Mouse (Mus musculus) forebrain, embryonic 13.5 days (tissue): ENCODE measurements at regions not wholly inside any gene's neighbourhood (a gene's known extent, or its start where the extent isn't known, plus 50 kb on each side); places are given as distances from the start of the nearest gene placed in this dataset.

Experiments
- ATAC-seq: fragments of 200-750 bp; cut with Nextera tagmentation; 2 replicates; pipeline ENCODE4 v1.8.0; 2017
- H3K27ac ChIP-seq: fragments of 300-500 bp; sonication (generic); 2 replicates; pipeline ENCODE4 v1.5.1; 2015; ENCODE audit warnings: inconsistent platforms, mild to moderate bottlenecking, moderate library complexity
- H3K27me3 ChIP-seq: fragments of 300-500 bp; sonication (generic); 2 replicates; pipeline ENCODE4 v1.6.1; 2015; ENCODE audit warnings: mild to moderate bottlenecking, inconsistent platforms
- H3K36me3 ChIP-seq: fragments of 300-500 bp; sonication (generic); 2 replicates; pipeline ENCODE4 v1.6.1; 2015; ENCODE audit warnings: mild to moderate bottlenecking, inconsistent platforms; ENCODE audit not compliant: poor library complexity, severe bottlenecking
- H3K4me1 ChIP-seq: fragments of 300-500 bp; sonication (generic); 2 replicates; pipeline ENCODE4 v1.6.1; 2015; ENCODE audit warnings: inconsistent platforms
- H3K4me2 ChIP-seq: fragments of 300-500 bp; sonication (generic); 2 replicates; pipeline ENCODE4 v1.6.1; 2015; ENCODE audit warnings: inconsistent platforms, mild to moderate bottlenecking, moderate library complexity
- H3K4me3 ChIP-seq: fragments of 300-500 bp; sonication (generic); 2 replicates; pipeline ENCODE4 v1.5.1; 2015; ENCODE audit warnings: mild to moderate bottlenecking, inconsistent platforms
- H3K9ac ChIP-seq: fragments of 300-500 bp; sonication (generic); 2 replicates; pipeline ENCODE4 v1.6.1; 2015; ENCODE audit warnings: mild to moderate bottlenecking, inconsistent platforms
- H3K9me3 ChIP-seq: fragments of 300-500 bp; sonication (generic); replicated peaks from 2 replicates; pipeline ENCODE4 v1.6.1; 2016; ENCODE audit warnings: inconsistent platforms
- WGBS: fragments of 180-500 bp; shearing (Covaris S2); methylation state at CpG from one replicate; pipeline ENCODE4 v1.1.7; 2015; 5-methylcytosine and 5-hydroxymethylcytosine counted together

GRCm38 (mm10) chr17:79501926-79502325 is 109.7 kb upstream of the Rmdn2 start:
- H3K27ac ChIP-seq = no peak overlapping the region
- no peak overlapping the region for H3K4me2 ChIP-seq
- 97% methylated on average over 2 of the region's 2 CpGs for WGBS
- H3K4me3 ChIP-seq = no peak overlapping the region
- H3K9ac ChIP-seq = no peak overlapping the region
- no peak for ATAC-seq
- no peaks in the 10 kb centered on the region for H3K27me3 ChIP-seq
- H3K9me3 ChIP-seq = no peaks in the 10 kb centered on the region
- no peaks in the 10 kb centered on the region for H3K4me1 ChIP-seq
- no peaks in the 10 kb centered on the region for H3K36me3 ChIP-seq

- no peaks in the 10 kb centered on the region for H3K9me3 ChIP-seq
- H3K4me3 ChIP-seq = no peak overlapping the region
- H3K9ac ChIP-seq = no peak overlapping the region
- no peak for ATAC-seq
- H3K4me1 ChIP-seq = no peaks in the 10 kb centered on the region
- H3K27ac ChIP-seq = no peak overlapping the region
- no peaks in the 10 kb centered on the region for H3K27me3 ChIP-seq
- no peaks in the 10 kb centered on the region for H3K36me3 ChIP-seq
- 96% methylated on average over 2 of the region's 2 CpGs for WGBS
- H3K4me2 ChIP-seq = no peak overlapping the region
Observed at GRCm38 (mm10) chr17:79503037-79503436, 108.6 kb upstream of the Rmdn2 start.

DNA sequence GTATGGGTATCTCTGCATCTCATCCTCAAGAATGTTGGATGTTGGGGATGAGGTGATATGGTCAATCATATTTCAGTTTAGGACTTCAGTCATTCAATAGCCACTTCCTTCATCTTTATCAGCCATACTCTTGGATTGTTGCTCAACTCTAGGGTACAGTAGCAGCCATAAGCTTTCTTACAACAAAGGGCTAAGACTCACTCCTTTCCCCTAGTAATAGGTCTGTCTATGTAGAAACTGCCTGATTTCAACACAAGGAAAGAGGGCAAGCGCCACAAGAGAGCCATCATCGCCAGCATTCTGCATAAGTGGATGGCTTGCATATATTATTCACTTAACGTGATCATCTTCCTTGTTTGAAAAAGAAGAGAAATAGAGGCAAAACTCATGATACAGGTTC is 107.5 kb upstream of the Rmdn2 start:
- Histone ChIP-seq H3K4me1 (no peaks in the 10 kb centered on the region), H3K4me2 (no peak overlapping the region), H3K27ac (no peak overlapping the region), H3K4me3 (no peak overlapping the region), H3K9me3 (no peaks in the 10 kb centered on the region), H3K9ac (no peak overlapping the region), H3K27me3 (no peaks in the 10 kb centered on the region), H3K36me3 (no peaks in the 10 kb centered on the region)
- 90% methylated on average over 3 of the region's 3 CpGs for WGBS
- ATAC-seq = no peak

DNA sequence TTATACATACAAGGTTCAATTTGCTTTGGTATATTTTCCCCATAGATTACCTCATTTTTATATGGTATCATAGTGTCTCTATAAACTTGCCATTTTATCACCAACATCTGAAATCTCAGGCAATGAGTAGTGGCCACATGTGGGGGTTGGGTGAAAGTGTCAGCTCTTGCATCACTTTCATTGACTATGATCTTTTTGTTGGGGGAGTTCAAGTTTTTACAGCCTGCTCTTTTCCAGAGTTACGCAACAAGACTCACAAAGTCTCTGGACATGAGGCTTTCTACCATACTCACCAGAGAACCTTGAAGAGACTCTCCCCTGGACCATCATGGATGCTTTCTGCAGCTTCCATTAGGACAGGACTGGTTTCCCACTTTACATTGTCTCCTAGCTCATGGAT is 106.1 kb upstream of the Rmdn2 start:
- no peak overlapping the region for H3K4me2 ChIP-seq
- H3K9me3 ChIP-seq = no peaks in the 10 kb centered on the region
- no peak overlapping the region for H3K27ac ChIP-seq
- H3K27me3 ChIP-seq = no peaks in the 10 kb centered on the region
- 100% methylated on average over 1 of the region's 1 CpGs for WGBS
- H3K36me3 ChIP-seq = no peaks in the 10 kb centered on the region
- H3K9ac ChIP-seq = no peak overlapping the region
- no peak for ATAC-seq
- no peak overlapping the region for H3K4me3 ChIP-seq
- H3K4me1 ChIP-seq = peaks cover 4% of the 10 kb centered on the region; the same call in 1 of the 2 replicates

DNA sequence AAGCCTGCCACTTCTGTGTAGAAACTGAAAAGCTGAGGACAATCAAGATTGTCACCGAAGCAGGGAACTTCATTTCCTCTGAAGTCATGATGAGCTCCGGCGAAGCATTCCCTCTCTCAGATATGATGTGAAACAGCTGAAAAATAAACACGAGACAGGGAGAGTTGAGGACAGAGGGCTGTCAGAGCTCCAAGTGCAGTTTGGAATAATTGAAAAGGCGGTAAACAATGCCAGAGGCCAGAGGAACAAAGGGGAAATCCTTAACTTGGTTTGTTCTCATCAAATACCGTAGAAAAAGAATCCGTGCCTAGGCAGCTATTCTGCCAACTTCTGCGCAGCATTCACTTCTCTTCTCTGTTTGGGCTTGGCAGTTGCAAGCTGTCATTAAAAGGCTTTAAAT is 102.4 kb upstream of the Rmdn2 start:
- no peak overlapping the region for H3K9ac ChIP-seq
- no peak overlapping the region for H3K4me2 ChIP-seq
- 74% methylated on average over 8 of the region's 8 CpGs for WGBS
- H3K4me3 ChIP-seq = no peak overlapping the region
- H3K9me3 ChIP-seq = no peaks in the 10 kb centered on the region
- H3K27ac ChIP-seq = no peak overlapping the region
- H3K27me3 ChIP-seq = no peaks in the 10 kb centered on the region
- H3K4me1 ChIP-seq = peaks cover 4% of the 10 kb centered on the region; the same call in 1 of the 2 replicates
- no peak for ATAC-seq
- H3K36me3 ChIP-seq = no peaks in the 10 kb centered on the region

GRCm38 (mm10) chr17:79509957-79510710 is 101.5 kb upstream of the Rmdn2 start:
- Histone ChIP-seq H3K36me3 (no peaks in the 10 kb centered on the region), H3K9ac (no peak overlapping the region), H3K4me3 (no peak overlapping the region), H3K27me3 (no peaks in the 10 kb centered on the region), H3K9me3 (no peaks in the 10 kb centered on the region), H3K27ac (no peak overlapping the region), H3K4me1 (peaks cover 4% of the 10 kb centered on the region; the same call in 1 of the 2 replicates), H3K4me2 (no peak overlapping the region)
- WGBS = 83% methylated on average over 11 of the region's 11 CpGs
- 0 out of 2 replicates have a peak, but pooled peaks have one; percentile 27 for ATAC-seq

DNA sequence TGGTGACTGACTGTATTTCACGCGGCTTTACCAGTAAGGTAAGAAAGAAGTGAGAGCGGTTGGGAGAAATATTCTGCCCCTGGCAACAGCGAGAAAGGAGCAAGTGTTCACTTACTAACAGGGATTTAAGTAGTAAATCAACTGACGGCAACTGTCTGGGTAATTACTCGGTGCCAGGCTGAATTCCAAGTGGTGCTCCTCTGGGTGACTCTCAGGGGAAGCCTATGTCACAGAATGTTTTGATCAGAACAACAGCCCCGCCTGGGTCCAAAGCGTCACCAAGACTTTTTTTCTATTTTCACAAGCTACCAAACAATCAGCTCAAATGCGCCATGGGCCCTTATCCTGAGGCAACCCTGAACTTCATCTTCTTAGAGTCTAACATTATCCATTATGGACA is 100.4 kb upstream of the Rmdn2 start:
- ATAC-seq = no peak
- H3K9ac ChIP-seq = no peak overlapping the region
- H3K27ac ChIP-seq = no peak overlapping the region
- H3K9me3 ChIP-seq = no peaks in the 10 kb centered on the region
- peaks cover 4% of the 10 kb centered on the region; the same call in 1 of the 2 replicates for H3K4me1 ChIP-seq
- no peaks in the 10 kb centered on the region for H3K27me3 ChIP-seq
- WGBS = 89% methylated on average over 9 of the region's 9 CpGs
- H3K4me3 ChIP-seq = no peak overlapping the region
- H3K4me2 ChIP-seq = no peak overlapping the region
- no peaks in the 10 kb centered on the region for H3K36me3 ChIP-seq

DNA sequence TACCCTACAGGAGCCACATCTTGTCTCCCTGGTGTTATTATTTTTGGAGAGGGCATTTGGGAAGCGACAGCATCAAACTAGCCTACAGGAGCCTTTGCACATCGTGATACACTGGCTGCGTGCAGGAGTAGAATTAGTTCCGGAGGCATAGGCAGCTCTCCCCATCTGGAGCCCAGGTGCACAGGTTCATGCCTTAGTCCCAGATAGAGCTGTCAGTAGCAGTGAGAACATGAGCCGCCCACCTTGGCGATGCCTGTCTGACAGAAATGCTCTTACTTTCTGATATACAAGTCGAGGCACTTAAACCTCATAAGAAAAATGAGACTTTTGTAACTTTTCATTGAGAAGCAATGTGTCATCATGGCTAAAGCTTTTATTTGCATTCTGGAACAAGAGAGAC is 97.6 kb upstream of the Rmdn2 start:
- Histone ChIP-seq H3K27ac (no peak overlapping the region), H3K36me3 (no peaks in the 10 kb centered on the region), H3K4me2 (no peak overlapping the region), H3K27me3 (no peaks in the 10 kb centered on the region), H3K4me3 (no peak overlapping the region), H3K9ac (no peak overlapping the region), H3K4me1 (peaks cover 4% of the 10 kb centered on the region; the same call in 1 of the 2 replicates), H3K9me3 (no peaks in the 10 kb centered on the region)
- 91% methylated on average over 7 of the region's 7 CpGs for WGBS
- ATAC-seq = no peak

- Histone ChIP-seq H3K4me1 (no peaks in the 10 kb centered on the region), H3K27me3 (no peaks in the 10 kb centered on the region), H3K36me3 (no peaks in the 10 kb centered on the region), H3K4me2 (no peak overlapping the region), H3K9ac (no peak overlapping the region), H3K4me3 (no peak overlapping the region), H3K27ac (no peak overlapping the region), H3K9me3 (no peaks in the 10 kb centered on the region)
- WGBS = 64% methylated on average over 3 of the region's 3 CpGs
- no peak for ATAC-seq
Observed at GRCm38 (mm10) chr17:79518185-79518584, 93.5 kb upstream of the Rmdn2 start.

DNA sequence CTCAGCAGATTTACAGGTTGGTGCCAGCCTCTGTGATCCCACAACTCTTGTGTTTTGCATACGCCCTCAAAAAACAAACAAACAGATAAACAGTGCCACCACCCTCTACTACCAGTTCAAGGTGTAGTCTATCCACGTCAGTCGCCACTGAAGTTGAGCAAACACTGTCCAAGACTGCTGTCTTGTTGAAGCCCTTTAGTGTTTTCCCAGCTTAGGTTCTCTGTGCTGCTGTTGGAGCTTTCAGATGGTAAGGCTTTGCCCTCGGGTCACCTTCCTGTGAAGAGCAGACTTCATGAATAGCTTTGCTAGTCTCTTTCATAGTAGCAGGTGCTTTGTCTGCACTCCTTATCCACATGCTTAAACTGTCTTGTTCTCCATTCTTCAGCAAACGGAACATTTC is 93.0 kb upstream of the Rmdn2 start:
- no peak for ATAC-seq
- Histone ChIP-seq H3K4me1 (no peaks in the 10 kb centered on the region), H3K27ac (no peak overlapping the region), H3K9me3 (no peaks in the 10 kb centered on the region), H3K9ac (no peak overlapping the region), H3K4me3 (no peak overlapping the region), H3K4me2 (no peak overlapping the region), H3K36me3 (no peaks in the 10 kb centered on the region), H3K27me3 (no peaks in the 10 kb centered on the region)
- 85% methylated on average over 5 of the region's 5 CpGs for WGBS

DNA sequence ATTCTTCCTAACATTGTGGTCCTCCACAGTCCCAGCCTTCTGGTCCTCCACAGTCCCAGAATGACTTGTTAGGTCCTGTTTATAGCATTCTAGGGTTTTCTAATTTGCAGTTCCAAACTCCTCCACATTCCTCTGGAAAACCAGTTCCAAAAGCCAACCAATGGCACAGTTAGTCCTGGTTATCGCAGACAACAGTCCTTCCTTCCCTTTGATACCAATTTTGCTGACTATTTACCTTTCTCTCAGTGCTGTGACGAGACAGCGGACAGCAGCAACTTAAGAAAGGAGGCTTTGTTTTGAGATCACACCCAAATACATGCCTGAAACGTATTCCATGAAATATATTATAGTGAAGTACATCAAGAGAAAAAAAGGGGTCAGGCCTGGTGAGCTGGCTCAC is 92.3 kb upstream of the Rmdn2 start:
- H3K4me2 ChIP-seq = no peak overlapping the region
- no peak for ATAC-seq
- no peaks in the 10 kb centered on the region for H3K36me3 ChIP-seq
- 81% methylated on average over 4 of the region's 4 CpGs for WGBS
- H3K4me3 ChIP-seq = no peak overlapping the region
- H3K27ac ChIP-seq = no peak overlapping the region
- H3K4me1 ChIP-seq = no peaks in the 10 kb centered on the region
- H3K9ac ChIP-seq = no peak overlapping the region
- no peaks in the 10 kb centered on the region for H3K27me3 ChIP-seq
- no peaks in the 10 kb centered on the region for H3K9me3 ChIP-seq

DNA sequence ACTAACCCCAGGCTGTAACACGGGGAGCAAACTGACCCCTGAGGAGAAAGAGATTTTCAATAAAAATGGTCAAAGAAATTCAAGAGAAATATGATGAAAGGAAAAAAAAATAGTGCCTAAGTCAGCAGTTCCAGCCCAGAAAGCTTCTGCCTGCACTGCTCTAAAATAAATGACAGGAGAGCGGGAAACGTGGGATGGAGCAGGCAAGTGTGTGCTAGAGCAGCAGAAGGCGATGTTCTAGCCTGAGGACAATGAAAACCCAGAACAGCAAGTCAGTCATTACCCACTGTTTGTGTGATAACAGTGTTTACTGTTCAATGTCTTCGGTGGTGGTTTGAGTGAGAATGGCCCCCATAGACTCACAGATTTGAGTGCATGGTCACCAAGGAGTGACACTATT is 91.4 kb upstream of the Rmdn2 start:
- 90% methylated on average over 5 of the region's 5 CpGs for WGBS
- H3K27me3 ChIP-seq = no peaks in the 10 kb centered on the region
- H3K4me3 ChIP-seq = no peak overlapping the region
- H3K9ac ChIP-seq = no peak overlapping the region
- ATAC-seq = no peak
- H3K9me3 ChIP-seq = no peaks in the 10 kb centered on the region
- H3K27ac ChIP-seq = no peak overlapping the region
- H3K4me2 ChIP-seq = no peak overlapping the region
- H3K36me3 ChIP-seq = no peaks in the 10 kb centered on the region
- no peaks in the 10 kb centered on the region for H3K4me1 ChIP-seq

DNA sequence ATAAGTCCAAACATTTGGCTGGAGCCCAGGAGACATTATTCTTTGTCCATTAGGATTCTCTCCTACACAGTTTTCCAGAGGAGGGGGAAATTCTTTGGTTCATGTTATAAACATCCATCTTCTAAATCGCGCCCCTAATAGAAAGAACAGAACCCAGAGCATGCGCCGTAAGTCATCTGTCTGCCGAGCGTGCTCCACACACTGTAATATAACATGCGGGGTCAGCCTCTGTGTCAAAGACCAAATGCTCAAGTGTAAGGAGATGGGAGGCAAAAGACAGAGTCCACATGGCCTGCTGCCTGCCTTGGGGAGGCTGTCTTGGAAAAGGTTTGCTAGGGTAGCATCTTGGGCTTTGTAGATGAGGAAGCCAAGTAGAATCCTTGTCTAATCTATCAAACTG is 90.0 kb upstream of the Rmdn2 start:
- Histone ChIP-seq H3K27me3 (no peaks in the 10 kb centered on the region), H3K27ac (no peak overlapping the region), H3K4me1 (no peaks in the 10 kb centered on the region), H3K9me3 (no peaks in the 10 kb centered on the region), H3K36me3 (no peaks in the 10 kb centered on the region), H3K4me2 (no peak overlapping the region), H3K9ac (no peak overlapping the region), H3K4me3 (no peak overlapping the region)
- no peak for ATAC-seq
- 95% methylated on average over 7 of the region's 7 CpGs for WGBS
